Mouse (Mus musculus): ENCODE measurements around the gene Rin3. TPM values are rescaled to one million over a fixed set of nuclear protein-coding genes. Genes with fewer than 3 reads are reported as not detected.

Gene Rin3
- total RNA-seq, 1 experiment: 3.8 TPM

GRCm38 (mm10) chr12:102284618-102285159 is 1.8 kb downstream of the Rin3 start:
- Histone ChIP-seq H3K9me3 (ENCODE audit: control insufficient read depth, insufficient read depth, low read depth, low read length) (peaks cover 4% of the 10 kb centered on the region), H3K27ac (ENCODE audit: insufficient read depth, low read depth, low read length, poor library complexity, severe bottlenecking) (no peak overlapping the region), H3K4me3 (ENCODE audit: insufficient read depth in 1 of 2, low read depth in 1 of 2, low read length in 2 of 2, poor library complexity in 1 of 2, severe bottlenecking in 1 of 2) (no peak overlapping the region), H3K36me3 (ENCODE audit: control insufficient read depth, insufficient read depth, low read length, poor library complexity, severe bottlenecking) (no peaks in the 10 kb centered on the region), H3K9ac (ENCODE audit: insufficient read depth, low read depth, low read length, poor library complexity, severe bottlenecking) (no peak overlapping the region), H3K4me1 (ENCODE audit: control insufficient read depth in 2 of 2, insufficient read depth in 2 of 2, low read length in 2 of 2, poor library complexity in 1 of 2) (no peaks in the 10 kb centered on the region)
- no peak for DNase-seq (ENCODE audit: low read depth, low spot score)
- in situ Hi-C loops (cut with MboI; ENCODE audit: low sequenced_read_pairs in 2 of 2, unreplicated experiment in 2 of 2): no loop called here
- TF ChIP-seq HCFC1 (IDR thresholded peaks at IDR 0.05; ENCODE audit: borderline replicate concordance, insufficient read depth, low read length) (no peak), ZC3H11A (IDR thresholded peaks at IDR 0.05; ENCODE audit: borderline replicate concordance, low read depth, low read length) (no peak), ZNF384 (IDR thresholded peaks at IDR 0.05; ENCODE audit: low read depth, low read length) (no peak), CHD2 (IDR thresholded peaks at IDR 0.05; ENCODE audit: low read depth, low read length) (no peak), MAFK (IDR thresholded peaks at IDR 0.05; ENCODE audit: insufficient read depth, low read depth, low read length) (no peak)

- in situ Hi-C loops (cut with MboI; ENCODE audit: low sequenced_read_pairs in 2 of 2, unreplicated experiment in 2 of 2): no loop called here
These were observed 2.5 kb downstream of the Rin3 start for GRCm38 (mm10) chr12:102285318-102285717.

GRCm38 (mm10) chr12:102285779-102286178 is 2.9 kb downstream of the Rin3 start:
- H3K9me3 ChIP-seq (ENCODE audit: control insufficient read depth, insufficient read depth, low read depth, low read length): peaks cover 4% of the 10 kb centered on the region
- no peak overlapping the region for H3K4me3 ChIP-seq (ENCODE audit: insufficient read depth in 1 of 2, low read depth in 1 of 2, low read length in 2 of 2, poor library complexity in 1 of 2, severe bottlenecking in 1 of 2)
- no peak overlapping the region for H3K27ac ChIP-seq (ENCODE audit: insufficient read depth, low read depth, low read length, poor library complexity, severe bottlenecking)
- TF ChIP-seq HCFC1 (IDR thresholded peaks at IDR 0.05; ENCODE audit: borderline replicate concordance, insufficient read depth, low read length) (no peak), ZNF384 (IDR thresholded peaks at IDR 0.05; ENCODE audit: low read depth, low read length) (no peak), CHD2 (IDR thresholded peaks at IDR 0.05; ENCODE audit: low read depth, low read length) (no peak), MAFK (IDR thresholded peaks at IDR 0.05; ENCODE audit: insufficient read depth, low read depth, low read length) (no peak), ZC3H11A (IDR thresholded peaks at IDR 0.05; ENCODE audit: borderline replicate concordance, low read depth, low read length) (no peak)
- in situ Hi-C loops (cut with MboI; ENCODE audit: low sequenced_read_pairs in 2 of 2, unreplicated experiment in 2 of 2): no loop called here
- H3K9ac ChIP-seq (ENCODE audit: insufficient read depth, low read depth, low read length, poor library complexity, severe bottlenecking): no peak overlapping the region
- H3K4me1 ChIP-seq (ENCODE audit: control insufficient read depth in 2 of 2, insufficient read depth in 2 of 2, low read length in 2 of 2, poor library complexity in 1 of 2): no peaks in the 10 kb centered on the region
- no peaks in the 10 kb centered on the region for H3K36me3 ChIP-seq (ENCODE audit: control insufficient read depth, insufficient read depth, low read length, poor library complexity, severe bottlenecking)
- DNase-seq (ENCODE audit: low read depth, low spot score): no peak

More at GRCm38 (mm10) chr12:102285318-102285717, 2.5 kb downstream of the Rin3 start:
- H3K27ac ChIP-seq (ENCODE audit: insufficient read depth, low read depth, low read length, poor library complexity, severe bottlenecking): no peak overlapping the region
- DNase-seq (ENCODE audit: low read depth, low spot score): no peak
- TF ChIP-seq ZC3H11A (IDR thresholded peaks at IDR 0.05; ENCODE audit: borderline replicate concordance, low read depth, low read length) (no peak), MAFK (IDR thresholded peaks at IDR 0.05; ENCODE audit: insufficient read depth, low read depth, low read length) (no peak), ZNF384 (IDR thresholded peaks at IDR 0.05; ENCODE audit: low read depth, low read length) (no peak), HCFC1 (IDR thresholded peaks at IDR 0.05; ENCODE audit: borderline replicate concordance, insufficient read depth, low read length) (no peak), CHD2 (IDR thresholded peaks at IDR 0.05; ENCODE audit: low read depth, low read length) (no peak)
- no peak overlapping the region for H3K9ac ChIP-seq (ENCODE audit: insufficient read depth, low read depth, low read length, poor library complexity, severe bottlenecking)
- no peak overlapping the region for H3K4me3 ChIP-seq (ENCODE audit: insufficient read depth in 1 of 2, low read depth in 1 of 2, low read length in 2 of 2, poor library complexity in 1 of 2, severe bottlenecking in 1 of 2)
- no peaks in the 10 kb centered on the region for H3K4me1 ChIP-seq (ENCODE audit: control insufficient read depth in 2 of 2, insufficient read depth in 2 of 2, low read length in 2 of 2, poor library complexity in 1 of 2)
- H3K36me3 ChIP-seq (ENCODE audit: control insufficient read depth, insufficient read depth, low read length, poor library complexity, severe bottlenecking): no peaks in the 10 kb centered on the region
- H3K9me3 ChIP-seq (ENCODE audit: control insufficient read depth, insufficient read depth, low read depth, low read length): peaks cover 4% of the 10 kb centered on the region

DNA sequence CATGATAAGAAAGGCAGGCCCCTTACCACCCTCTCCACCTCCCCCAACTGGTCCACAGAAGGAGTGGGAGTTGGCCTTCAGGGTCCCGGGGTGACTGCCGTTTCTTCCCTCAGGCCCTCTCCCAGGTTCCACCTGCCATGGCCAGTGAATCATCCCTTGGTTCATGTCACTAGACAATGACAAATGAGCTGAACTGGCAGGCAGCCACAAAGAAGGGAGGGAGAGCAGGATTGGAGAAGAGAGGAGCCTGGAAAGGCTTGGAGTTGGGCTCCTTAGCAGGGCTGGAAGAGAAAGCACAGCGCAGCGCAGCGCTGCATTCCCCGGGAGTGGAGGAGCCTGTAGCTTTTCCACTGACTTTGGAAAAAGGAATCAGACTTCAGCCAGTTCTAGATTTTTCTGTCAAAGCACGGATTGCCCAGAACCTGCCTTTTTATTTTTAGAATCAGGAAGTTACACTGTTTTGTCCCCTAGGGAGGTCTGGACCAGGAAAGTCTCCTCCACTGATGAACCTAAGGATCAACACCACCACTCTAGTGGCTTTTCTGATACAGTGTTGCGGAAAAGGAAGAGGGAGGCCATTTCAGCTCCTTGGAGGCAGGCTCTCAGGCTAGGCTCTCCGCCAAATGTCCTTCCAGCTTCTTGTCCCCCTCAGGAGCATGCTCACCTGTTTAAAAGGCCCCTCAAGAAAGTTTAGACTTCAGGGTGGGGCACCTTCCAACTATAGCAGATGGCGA is 4.0 kb downstream of the Rin3 start:
- Histone ChIP-seq H3K4me3 (ENCODE audit: insufficient read depth in 1 of 2, low read depth in 1 of 2, low read length in 2 of 2, poor library complexity in 1 of 2, severe bottlenecking in 1 of 2) (no peak overlapping the region), H3K4me1 (ENCODE audit: control insufficient read depth in 2 of 2, insufficient read depth in 2 of 2, low read length in 2 of 2, poor library complexity in 1 of 2) (no peaks in the 10 kb centered on the region), H3K36me3 (ENCODE audit: control insufficient read depth, insufficient read depth, low read length, poor library complexity, severe bottlenecking) (no peaks in the 10 kb centered on the region), H3K27ac (ENCODE audit: insufficient read depth, low read depth, low read length, poor library complexity, severe bottlenecking) (no peak overlapping the region), H3K9ac (ENCODE audit: insufficient read depth, low read depth, low read length, poor library complexity, severe bottlenecking) (no peak overlapping the region), H3K9me3 (ENCODE audit: control insufficient read depth, insufficient read depth, low read depth, low read length) (peaks cover 4% of the 10 kb centered on the region)
- TF ChIP-seq HCFC1 (IDR thresholded peaks at IDR 0.05; ENCODE audit: borderline replicate concordance, insufficient read depth, low read length) (no peak), ZC3H11A (IDR thresholded peaks at IDR 0.05; ENCODE audit: borderline replicate concordance, low read depth, low read length) (no peak), CHD2 (IDR thresholded peaks at IDR 0.05; ENCODE audit: low read depth, low read length) (no peak), MAFK (IDR thresholded peaks at IDR 0.05; ENCODE audit: insufficient read depth, low read depth, low read length) (no peak), ZNF384 (IDR thresholded peaks at IDR 0.05; ENCODE audit: low read depth, low read length) (no peak)
- in situ Hi-C loops (cut with MboI; ENCODE audit: low sequenced_read_pairs in 2 of 2, unreplicated experiment in 2 of 2): no loop called here
- DNase-seq (ENCODE audit: low read depth, low spot score): no peak
